Mouse (Mus musculus) brain, adult 2 months (tissue): ENCODE measurements around the gene Ccdc9b.

Source experiments
- DNase-seq: peaks from one replicate; pipeline ENCODE4 v3.0.0; 2011; ENCODE audit warnings: low read depth, low spot score

The Ccdc9b gene

DNA sequence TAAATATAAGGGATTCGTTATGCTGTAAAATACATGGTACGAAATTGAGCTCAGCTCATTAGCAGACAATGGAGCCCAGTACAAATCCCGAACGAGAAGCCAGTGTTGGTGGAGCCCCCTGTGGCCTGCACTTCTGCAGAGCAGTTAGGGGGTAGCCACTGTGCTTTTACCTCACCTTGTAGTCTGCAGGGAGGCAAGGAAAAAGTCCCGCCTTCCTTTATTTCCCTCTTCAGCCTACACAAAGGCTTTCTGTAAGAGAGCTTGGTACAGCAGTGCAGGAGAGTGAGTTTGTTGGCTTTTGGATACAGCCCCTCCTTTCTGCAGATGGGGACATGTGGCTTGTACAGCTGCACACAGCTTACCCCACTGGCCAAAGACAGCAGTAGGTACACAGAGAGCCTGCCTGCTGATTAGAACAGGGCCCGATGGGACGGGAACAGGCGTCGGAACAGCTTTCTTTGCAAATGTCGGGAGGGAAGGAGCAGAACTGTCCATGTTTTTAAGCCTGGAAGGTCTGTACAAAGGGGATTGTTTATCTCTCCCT is 13.0 kb downstream of the Ccdc9b start:
- DNase-seq: peak; percentile 70

GRCm38 (mm10) chr2:118747301-118747960 is 15.0 kb downstream of the Ccdc9b start:
- peak; percentile 66 for DNase-seq

GRCm38 (mm10) chr2:118745915-118746901 is 16.3 kb downstream of the Ccdc9b start:
- DNase-seq: peak; percentile 54

DNA sequence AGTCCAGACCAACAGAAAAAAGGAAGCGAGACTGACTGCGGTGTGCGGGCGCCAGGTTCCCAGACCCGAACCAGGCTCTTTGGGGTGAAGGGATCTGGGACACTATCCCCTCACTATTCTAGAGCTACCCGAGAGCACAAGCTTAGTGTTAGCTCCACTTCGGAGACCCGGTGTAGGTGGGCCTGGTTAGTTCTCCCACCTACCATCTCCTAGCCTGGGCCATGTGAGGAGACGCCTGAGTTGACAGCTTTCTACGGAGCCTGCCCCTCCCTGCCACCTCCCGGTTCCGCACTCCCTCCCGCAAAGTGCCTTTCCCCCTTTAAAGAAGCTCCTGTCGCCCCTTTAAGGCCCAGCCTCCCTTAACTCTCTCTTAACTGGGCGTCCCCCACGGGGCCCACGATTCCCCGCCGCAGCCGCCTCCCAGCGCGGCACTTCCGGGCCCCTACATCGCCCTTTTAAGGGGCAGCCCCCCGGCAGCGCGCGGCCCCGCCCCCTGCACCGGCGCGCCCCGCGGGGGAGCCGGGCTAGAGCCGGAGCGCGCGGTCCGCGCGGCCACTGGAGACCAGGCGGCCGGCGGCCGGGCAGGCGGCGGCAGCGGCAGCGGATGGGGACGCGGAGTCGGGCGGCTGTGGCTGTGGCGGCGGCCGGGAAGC is 17.1 kb downstream of the Ccdc9b start, which contains the start of gene Inafm2:
Gene Inafm2 (plus strand): TSS at position 527 of the 653 bp plus-strand sequence.
- DNase-seq: peak; percentile 96

DNA sequence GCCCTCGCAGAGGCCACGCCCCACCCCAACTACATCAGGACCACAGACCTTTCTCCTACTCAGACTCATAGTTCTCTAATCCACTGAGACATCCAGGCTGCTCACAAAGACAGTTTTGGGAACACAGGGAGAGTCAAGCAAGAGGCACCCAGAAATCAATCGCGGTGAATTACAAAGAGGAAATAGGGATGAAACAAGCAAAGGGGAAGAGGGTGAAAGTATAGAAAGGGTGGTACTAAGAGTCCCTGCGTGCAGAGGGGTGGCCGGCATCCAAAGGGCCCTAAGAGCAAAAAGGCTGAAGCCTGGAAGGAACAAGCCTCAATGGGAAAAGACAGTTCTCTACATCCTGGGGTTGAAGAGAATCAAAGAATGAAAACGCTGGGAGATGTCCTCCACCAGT is 17.8 kb downstream of the Ccdc9b start:
- no peak for DNase-seq

DNA sequence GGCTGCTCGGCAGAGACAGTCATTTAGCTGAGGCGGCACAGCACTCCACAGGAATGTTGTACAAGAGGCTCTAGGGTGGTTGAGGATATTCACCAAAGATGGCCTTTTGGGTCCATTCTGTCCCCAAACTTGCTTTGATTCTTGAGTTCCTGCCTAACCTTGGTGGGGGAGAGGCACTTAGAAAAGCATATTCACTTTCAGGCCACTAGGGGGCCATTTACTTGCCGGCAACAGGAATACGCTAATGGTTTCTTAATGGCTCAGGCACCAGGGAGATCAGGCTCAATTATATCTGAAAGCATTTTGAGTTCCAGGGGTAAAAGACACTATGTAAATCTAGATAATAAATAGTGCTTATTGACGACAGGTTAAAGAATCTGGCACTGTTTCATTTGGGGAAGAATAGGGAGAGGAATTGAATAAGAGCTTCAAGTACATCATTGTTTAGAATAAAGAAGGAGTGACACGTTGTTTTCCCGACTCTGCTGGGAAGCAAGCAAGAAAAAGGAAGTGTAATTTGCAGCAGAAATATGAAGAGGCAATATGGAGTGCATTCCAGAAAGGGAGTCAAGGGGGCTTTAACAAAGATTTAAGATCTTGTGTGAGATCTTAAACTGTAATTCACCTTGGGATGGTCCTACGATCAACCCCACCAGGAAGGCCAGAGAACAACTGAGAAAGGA is 19.1 kb downstream of the Ccdc9b start:
- peak; percentile 81 for DNase-seq

DNA sequence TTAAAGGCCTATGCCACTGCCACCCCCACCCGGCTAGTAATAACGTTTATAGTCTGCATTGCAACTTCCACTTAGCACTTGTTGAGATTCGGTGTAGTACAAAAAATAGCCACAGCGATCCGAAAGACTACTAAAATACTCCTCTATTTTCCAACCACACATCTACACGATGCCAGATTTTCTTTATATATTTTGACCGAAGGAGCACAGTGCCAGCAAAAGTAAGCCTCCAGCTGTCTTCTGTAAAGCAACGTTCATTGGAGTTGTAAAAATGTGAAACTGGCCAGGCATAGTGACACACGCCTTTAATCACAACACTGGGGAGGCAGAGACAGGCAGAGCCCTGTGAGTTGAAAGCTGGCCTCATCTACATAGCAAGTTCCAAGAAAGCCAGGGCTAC is 21.3 kb downstream of the Ccdc9b start:
- peak; percentile 61 for DNase-seq

- no peak for DNase-seq
These were observed 22.1 kb downstream of the Ccdc9b start for GRCm38 (mm10) chr2:118740341-118740740.

- DNase-seq: peak; percentile 78
These were observed 29.1 kb downstream of the Ccdc9b start for GRCm38 (mm10) chr2:118733341-118733740.

GRCm38 (mm10) chr2:118731981-118732380 is 30.5 kb downstream of the Ccdc9b start:
- no peak for DNase-seq

DNA sequence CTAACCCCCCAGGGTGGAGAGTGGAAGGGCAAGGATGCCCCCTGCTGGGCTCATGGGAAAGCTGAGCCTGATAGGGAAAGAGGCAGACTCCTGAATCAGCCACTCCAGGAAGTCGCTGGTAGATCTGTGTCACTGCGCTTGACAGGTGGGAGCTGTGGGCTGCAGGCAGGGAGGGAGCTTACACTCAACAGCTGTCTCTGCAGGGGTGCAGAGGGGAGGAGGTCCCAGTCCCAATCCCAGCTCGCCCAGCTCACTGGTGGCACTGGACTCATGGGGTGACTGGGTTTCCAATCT is 31.9 kb downstream of the Ccdc9b start:
- DNase-seq: peak; percentile 80

DNA sequence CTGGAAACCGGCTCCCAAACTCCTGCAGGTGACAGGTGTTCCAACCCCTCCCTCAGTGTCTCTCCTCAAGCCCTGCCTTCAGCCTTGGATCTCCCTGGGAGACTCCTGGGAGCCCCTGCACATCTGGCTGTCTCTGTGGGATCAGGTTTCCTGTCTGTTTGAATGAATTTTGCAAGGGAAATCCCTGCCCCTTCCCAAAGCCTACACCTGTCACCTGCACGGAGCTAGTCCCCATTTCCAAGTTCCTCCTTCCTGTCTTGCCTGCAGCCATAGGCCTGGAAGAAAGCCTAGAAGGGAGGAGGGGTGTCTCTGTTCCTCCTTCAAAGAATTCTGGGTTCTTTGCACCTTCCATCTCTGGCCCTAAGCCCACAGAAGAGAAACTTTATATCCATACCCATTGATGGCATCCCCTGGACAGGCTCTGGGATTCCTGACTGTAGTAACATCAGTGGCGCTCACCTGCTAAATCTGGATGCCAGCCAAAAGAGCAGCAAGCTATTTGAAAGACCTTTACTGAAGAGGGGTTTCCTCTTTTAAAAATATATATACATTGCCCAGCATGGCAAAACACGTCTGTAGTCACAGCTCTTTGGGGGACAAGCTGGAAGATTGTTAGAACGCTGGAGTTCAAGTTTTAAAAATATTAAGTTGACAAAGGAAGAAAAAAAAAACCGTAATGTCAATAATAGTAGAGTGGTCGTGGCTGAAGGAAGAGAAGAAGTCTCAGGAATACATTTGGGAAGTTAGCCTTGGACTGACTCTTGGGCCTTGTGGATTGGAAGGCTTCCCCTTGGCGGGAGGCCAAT is 32.4 kb downstream of the Ccdc9b start:
- no peak for DNase-seq

DNA sequence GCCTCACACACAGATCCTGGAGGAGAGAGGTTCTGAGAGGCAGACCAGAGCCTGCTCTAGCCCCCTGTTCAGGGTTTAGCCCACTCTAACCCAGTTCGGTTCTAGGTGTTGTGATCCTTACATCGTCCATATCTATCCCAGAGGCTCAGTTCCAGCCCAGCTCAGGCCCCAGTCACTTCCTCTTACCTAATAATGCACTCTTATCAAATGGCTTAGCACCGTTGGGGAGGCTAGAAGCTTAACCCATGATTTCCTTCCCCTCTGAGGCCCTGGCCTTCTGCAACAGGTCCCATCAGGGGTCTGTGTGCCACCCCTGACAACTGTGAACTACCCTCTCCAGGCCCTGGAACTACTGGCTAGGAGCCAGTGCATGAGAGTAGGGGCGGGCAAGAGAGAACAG is 33.3 kb downstream of the Ccdc9b start:
- no peak for DNase-seq

- no peak for DNase-seq
These were observed 34.1 kb downstream of the Ccdc9b start, which contains the start of gene Plcb2 for GRCm38 (mm10) chr2:118728337-118728736. Gene Plcb2 (minus strand): TSS chr2:118728438.

DNA sequence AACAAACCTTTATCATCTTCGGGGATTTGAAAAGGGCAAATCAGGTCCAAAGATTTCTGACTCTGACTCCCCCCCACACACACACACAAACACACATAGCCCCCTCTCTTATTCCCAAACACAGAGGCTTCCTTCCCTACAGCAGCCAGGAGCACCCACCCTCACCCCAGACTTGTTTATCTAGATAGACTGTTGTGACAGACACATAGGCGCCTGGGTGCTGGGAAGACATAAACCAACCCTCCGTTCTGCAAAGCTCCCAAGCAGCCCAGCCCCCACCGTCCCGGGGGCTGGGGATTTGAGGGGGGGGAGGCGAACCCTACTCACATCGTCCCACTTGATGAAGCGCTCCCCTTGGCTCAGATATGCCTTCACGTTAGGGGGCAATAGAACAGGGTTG is 34.5 kb downstream of the Ccdc9b start:
- DNase-seq: no peak

- no peak for DNase-seq
These were observed 35.6 kb downstream of the Ccdc9b start for GRCm38 (mm10) chr2:118726873-118727272.

GRCm38 (mm10) chr2:118725511-118725910 is 37.0 kb downstream of the Ccdc9b start:
- no peak for DNase-seq

- DNase-seq: no peak
These were observed 38.6 kb downstream of the Ccdc9b start for GRCm38 (mm10) chr2:118723693-118724486.

DNA sequence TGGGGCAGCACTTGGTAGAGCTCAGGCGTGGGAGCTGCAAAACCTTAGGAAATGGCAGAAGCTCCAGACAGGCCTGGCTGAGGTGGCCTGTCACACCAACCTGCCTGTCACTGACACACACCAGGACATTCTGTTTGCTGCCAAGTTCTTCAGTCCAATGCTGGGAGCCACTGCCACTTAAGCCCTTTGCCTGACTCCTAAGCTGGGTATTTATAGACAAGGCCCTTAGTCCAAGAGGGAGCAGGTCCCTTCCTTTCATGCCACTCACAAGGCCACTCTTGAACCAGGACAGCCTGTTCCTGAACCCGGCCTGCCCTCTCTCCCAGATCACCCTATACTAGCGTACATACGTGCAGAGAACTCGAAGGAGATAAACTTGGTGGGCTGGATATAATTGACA is 45.8 kb downstream of the Ccdc9b start:
- DNase-seq: no peak

GRCm38 (mm10) chr2:118714230-118714629 is 48.2 kb downstream of the Ccdc9b start:
- peak; percentile 94 for DNase-seq
